Mouse (Mus musculus): ENCODE data around the gene 1500009L16Rik. TPM values are rescaled to one million over a fixed set of nuclear protein-coding genes. Genes with fewer than 3 reads are reported as not detected.

The 1500009L16Rik gene
- polyA plus RNA-seq, 1 experiment, result not detected

DNA sequence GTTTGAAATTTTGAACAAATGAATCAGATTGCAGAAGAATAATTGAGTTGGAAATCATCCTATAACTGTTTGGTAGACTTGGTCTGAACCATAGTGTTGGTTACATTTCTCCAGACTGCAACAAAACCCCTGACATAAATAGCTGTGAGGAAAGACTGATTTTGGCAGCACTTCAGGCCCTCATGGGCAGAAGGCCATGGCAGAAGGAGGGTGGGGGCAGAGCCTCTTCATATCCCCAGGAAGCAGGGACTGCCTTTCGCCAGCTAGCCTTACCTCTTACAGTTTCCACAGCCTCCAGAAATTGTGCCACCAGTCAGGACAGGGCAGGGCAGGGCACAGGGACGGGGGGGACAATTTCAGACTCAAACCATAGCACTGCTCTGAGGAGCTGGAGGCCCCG lies 22.0 kb downstream of the 1500009L16Rik start:
- WGBS, result 79% methylated on average over 3 of the region's 3 CpGs
- TF ChIP-seq POLR2A (IDR thresholded peaks at IDR 0.05; ENCODE audit: insufficient read depth, low read depth, low read length) (no peak), CTCF (IDR thresholded peaks at IDR 0.05; ENCODE audit: insufficient read depth, low read depth, low read length) (no peak)
- Histone ChIP-seq H3K4me3 (ENCODE audit: insufficient read depth, low read depth, low read length) (no peak overlapping the region), H3K4me1 (ENCODE audit: control insufficient read depth, insufficient read depth, low read length) (no peaks in the 10 kb centered on the region), H3K27ac (ENCODE audit: insufficient read depth, low read depth, low read length) (no peak overlapping the region)

DNA sequence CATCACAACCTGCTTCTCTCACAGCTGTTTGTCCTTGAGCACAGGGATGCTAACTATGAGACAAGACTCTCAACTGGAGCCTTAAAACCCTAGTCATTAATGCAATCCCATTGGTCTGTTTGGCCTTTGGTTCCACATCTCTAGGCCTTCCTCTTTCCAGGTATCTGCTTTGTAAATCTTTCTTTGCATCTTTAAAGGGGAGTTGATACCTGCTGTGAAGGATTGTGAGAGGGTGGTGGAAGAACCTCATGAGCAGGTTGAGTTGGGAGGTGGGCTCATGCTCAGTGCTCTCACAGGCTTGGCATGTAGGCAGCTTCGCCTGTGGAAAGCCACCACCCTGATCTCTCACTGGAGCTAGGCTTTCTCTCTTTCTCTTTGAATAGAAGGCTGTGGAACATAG lies 30.4 kb downstream of the 1500009L16Rik start:
- TF ChIP-seq CTCF (IDR thresholded peaks at IDR 0.05; ENCODE audit: insufficient read depth, low read depth, low read length) (no peak), POLR2A (IDR thresholded peaks at IDR 0.05; ENCODE audit: insufficient read depth, low read depth, low read length) (no peak)
- 96% methylated on average over 1 of the region's 1 CpGs for WGBS
- H3K27ac ChIP-seq (ENCODE audit: insufficient read depth, low read depth, low read length), result no peak overlapping the region

DNA sequence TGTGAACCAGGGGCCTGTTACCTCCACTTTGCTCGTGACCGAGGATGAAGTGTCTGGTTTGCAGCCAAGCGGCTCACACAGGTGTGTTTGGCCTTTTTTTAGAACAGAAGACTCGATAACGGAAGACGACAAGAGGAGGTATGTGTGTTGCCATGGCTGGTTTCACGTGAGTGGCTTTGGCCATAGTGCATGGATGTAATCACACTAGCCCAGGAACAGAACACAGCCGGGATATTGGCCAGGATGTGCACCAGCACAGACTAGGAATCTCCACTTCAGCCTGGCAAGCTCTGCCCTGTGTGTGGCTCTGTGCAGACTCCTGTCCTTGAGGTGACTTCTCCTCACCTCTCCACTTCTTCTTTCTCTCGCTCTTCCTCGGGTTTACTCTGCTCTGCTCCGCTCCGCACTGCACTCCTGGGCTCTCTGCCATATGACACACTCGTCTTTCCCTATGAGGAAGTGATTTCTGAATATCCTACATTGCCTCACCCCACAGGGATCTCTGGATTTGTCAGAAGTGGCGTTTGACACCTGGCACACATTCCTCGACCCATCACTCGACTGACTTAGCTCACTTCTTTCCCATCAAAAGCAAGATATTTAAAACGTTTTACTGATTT lies 34.8 kb downstream of the 1500009L16Rik start:
- no peak overlapping the region for H3K27ac ChIP-seq (ENCODE audit: insufficient read depth, low read depth, low read length)
- TF ChIP-seq POLR2A (IDR thresholded peaks at IDR 0.05; ENCODE audit: insufficient read depth, low read depth, low read length), result no peak
- no peak for TF ChIP-seq CTCF (IDR thresholded peaks at IDR 0.05; ENCODE audit: insufficient read depth, low read depth, low read length)
- H3K4me3 ChIP-seq (ENCODE audit: insufficient read depth, low read depth, low read length), result no peak overlapping the region
- H3K4me1 ChIP-seq (ENCODE audit: control insufficient read depth, insufficient read depth, low read length), result peaks cover 7% of the 10 kb centered on the region; the same call in 1 of the 2 replicates
- 85% methylated on average over 17 of the region's 17 CpGs for WGBS

More for the DNA sequence above, 30.4 kb downstream of the 1500009L16Rik start:
- Histone ChIP-seq H3K4me1 (ENCODE audit: control insufficient read depth, insufficient read depth, low read length) (no peaks in the 10 kb centered on the region), H3K4me3 (ENCODE audit: insufficient read depth, low read depth, low read length) (no peak overlapping the region)

DNA sequence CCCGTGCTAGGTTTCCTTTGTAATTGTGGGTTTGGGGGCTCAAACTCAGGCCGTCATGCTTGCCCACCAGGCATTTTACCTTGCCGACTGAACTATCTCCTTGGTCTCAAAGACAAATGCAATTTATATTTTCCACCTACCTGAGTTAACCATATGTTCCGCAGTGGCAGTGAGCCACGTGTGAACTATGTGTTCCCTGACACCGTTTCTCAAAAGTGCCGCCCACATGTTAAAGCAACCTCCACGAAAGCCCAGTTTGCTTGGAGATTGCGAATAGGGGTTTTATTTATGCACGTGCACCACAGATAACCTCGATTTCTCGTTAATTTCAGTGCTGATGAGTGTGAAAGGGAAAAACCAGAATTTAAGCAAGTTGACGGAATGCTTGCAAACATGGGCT lies 36.1 kb downstream of the 1500009L16Rik start:
- 66% methylated on average over 13 of the region's 13 CpGs for WGBS
- TF ChIP-seq POLR2A (IDR thresholded peaks at IDR 0.05; ENCODE audit: insufficient read depth, low read depth, low read length) (no peak), CTCF (IDR thresholded peaks at IDR 0.05; ENCODE audit: insufficient read depth, low read depth, low read length) (no peak)
- Histone ChIP-seq H3K27ac (ENCODE audit: insufficient read depth, low read depth, low read length) (no peak overlapping the region), H3K4me1 (ENCODE audit: control insufficient read depth, insufficient read depth, low read length) (peaks cover 7% of the 10 kb centered on the region; the same call in 1 of the 2 replicates), H3K4me3 (ENCODE audit: insufficient read depth, low read depth, low read length) (no peak overlapping the region)

DNA sequence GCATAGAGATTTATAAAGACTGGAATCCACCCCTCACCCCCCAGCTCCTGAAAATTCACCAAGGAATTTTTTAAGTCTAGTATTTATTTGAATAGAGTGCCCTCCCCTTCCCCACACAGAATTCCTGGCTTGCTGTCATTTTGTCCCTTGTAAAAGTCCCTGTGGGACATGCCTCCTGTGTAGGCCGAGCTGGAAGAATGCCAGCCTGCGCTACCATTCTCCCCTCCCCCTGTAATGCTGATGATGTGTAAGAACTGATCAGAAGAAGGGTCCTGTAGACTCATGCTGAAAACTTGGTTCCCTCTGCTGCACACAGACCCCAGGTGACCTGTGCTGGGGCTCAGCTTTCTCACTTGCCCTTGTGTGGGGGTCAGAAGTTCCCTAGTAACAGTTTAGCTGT lies 37.9 kb downstream of the 1500009L16Rik start:
- Histone ChIP-seq H3K4me1 (ENCODE audit: control insufficient read depth, insufficient read depth, low read length) (peaks cover 7% of the 10 kb centered on the region; the same call in 1 of the 2 replicates), H3K27ac (ENCODE audit: insufficient read depth, low read depth, low read length) (no peak overlapping the region), H3K4me3 (ENCODE audit: insufficient read depth, low read depth, low read length) (no peak overlapping the region)
- TF ChIP-seq POLR2A (IDR thresholded peaks at IDR 0.05; ENCODE audit: insufficient read depth, low read depth, low read length), result no peak
- TF ChIP-seq CTCF (IDR thresholded peaks at IDR 0.05; ENCODE audit: insufficient read depth, low read depth, low read length), result no peak
- 41% methylated on average over 2 of the region's 2 CpGs for WGBS

DNA sequence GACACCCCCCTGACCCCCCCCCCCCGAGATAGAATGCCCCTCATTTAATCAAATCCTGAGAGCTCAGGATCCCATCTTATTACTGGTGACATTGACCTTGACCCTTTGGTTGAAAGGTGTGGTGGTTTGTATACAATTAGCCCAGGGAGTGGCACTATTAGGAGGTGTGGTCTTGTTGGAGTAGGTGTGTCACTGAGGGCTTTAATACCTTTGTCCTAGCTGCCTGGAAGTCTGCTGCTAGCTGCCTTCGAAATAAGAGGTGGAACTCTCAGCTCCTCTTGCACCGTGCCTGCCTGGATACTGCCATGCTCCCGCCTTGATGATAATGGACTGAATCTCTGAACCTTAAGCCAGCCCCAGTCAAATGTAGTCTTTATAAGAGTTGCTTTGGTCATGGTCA lies 41.2 kb downstream of the 1500009L16Rik start:
- Histone ChIP-seq H3K27ac (ENCODE audit: insufficient read depth, low read depth, low read length) (no peak overlapping the region), H3K4me3 (ENCODE audit: insufficient read depth, low read depth, low read length) (no peak overlapping the region), H3K4me1 (ENCODE audit: control insufficient read depth, insufficient read depth, low read length) (peaks cover 7% of the 10 kb centered on the region; the same call in 1 of the 2 replicates)
- TF ChIP-seq CTCF (IDR thresholded peaks at IDR 0.05; ENCODE audit: insufficient read depth, low read depth, low read length), result no peak
- TF ChIP-seq POLR2A (IDR thresholded peaks at IDR 0.05; ENCODE audit: insufficient read depth, low read depth, low read length), result no peak
- 85% methylated on average over 4 of the region's 4 CpGs for WGBS

DNA sequence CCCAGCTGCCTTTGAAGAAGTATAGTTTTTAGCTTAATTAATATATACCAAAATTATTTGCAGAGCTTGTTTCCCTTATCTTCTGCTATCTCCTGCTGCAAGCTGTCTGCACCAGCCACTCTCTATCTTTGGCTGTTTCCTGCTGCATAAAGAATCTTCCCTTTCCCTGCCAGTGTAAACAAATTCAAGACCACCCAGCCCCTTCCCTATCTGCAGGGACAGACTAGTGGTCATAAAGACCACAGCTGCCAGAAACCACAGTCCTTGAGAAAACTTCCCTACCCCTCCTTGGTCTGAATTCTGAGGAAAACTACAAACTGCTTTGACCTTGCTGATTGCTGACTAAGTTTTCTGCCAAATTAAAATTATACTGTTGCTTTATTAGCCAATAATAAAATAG lies 44.2 kb downstream of the 1500009L16Rik start:
- Histone ChIP-seq H3K27ac (ENCODE audit: insufficient read depth, low read depth, low read length) (no peak overlapping the region), H3K4me3 (ENCODE audit: insufficient read depth, low read depth, low read length) (no peak overlapping the region), H3K4me1 (ENCODE audit: control insufficient read depth, insufficient read depth, low read length) (no peaks in the 10 kb centered on the region)
- TF ChIP-seq CTCF (IDR thresholded peaks at IDR 0.05; ENCODE audit: insufficient read depth, low read depth, low read length) (no peak), POLR2A (IDR thresholded peaks at IDR 0.05; ENCODE audit: insufficient read depth, low read depth, low read length) (no peak)

DNA sequence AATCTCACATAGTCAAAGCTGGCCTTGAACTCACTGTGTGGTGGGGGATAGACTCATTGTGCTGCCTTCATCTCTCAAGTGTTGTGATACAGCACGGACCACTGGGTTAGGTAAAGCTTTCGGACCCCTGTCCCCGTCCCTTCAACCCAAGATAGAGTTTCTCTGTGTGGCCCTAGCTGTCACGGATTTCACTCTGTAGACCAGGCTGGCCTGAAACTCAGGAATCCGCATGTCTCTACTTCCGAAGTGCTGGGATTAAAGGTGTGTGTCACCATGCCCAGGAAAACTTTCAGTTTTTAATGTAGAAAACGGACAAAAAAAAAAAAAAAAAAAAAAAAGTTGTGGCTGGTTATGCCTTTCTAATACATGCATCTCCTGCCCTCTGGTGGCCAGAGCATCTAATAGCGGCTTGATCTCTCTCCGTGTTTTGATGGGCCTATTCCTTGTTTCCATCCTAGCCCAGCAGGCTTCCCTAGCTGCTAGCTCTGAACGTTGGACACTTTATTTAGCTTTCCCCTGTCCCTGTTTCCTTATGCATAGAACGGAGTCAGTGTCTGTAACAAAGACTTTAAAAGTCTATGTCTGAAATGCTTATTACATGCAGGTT lies 53.7 kb downstream of the 1500009L16Rik start:
- Histone ChIP-seq H3K27ac (ENCODE audit: insufficient read depth, low read depth, low read length) (no peak overlapping the region), H3K4me1 (ENCODE audit: control insufficient read depth, insufficient read depth, low read length) (no peaks in the 10 kb centered on the region), H3K4me3 (ENCODE audit: insufficient read depth, low read depth, low read length) (no peak overlapping the region)
- TF ChIP-seq CTCF (IDR thresholded peaks at IDR 0.05; ENCODE audit: insufficient read depth, low read depth, low read length), result no peak
- no peak for TF ChIP-seq POLR2A (IDR thresholded peaks at IDR 0.05; ENCODE audit: insufficient read depth, low read depth, low read length)
- 31% methylated on average over 11 of the region's 11 CpGs for WGBS

DNA sequence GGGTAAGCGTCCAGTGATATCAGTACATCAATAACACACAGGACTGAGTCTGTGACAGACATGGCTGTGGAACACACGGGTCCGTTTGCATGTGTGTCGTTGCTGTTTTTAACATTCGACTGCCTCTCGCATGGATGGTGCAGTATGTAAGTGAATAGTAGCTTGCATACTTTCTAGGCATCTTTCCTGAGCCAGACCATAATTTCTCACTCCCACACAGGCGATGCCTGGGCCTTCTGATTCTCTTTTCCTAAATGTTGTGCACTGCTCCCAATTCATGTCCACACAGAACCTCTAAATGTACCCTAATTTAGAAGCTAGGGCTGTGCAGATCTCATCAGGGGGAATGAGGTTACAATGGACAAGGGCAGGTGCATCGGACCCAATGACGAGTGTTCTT lies 54.6 kb downstream of the 1500009L16Rik start:
- whole genome bisulfite sequencing, result 69% methylated on average over 9 of the region's 9 CpGs
- Histone ChIP-seq H3K27ac (ENCODE audit: insufficient read depth, low read depth, low read length) (no peak overlapping the region), H3K4me3 (ENCODE audit: insufficient read depth, low read depth, low read length) (no peak overlapping the region), H3K4me1 (ENCODE audit: control insufficient read depth, insufficient read depth, low read length) (peaks cover under 1% of the 10 kb centered on the region)
- TF ChIP-seq CTCF (IDR thresholded peaks at IDR 0.05; ENCODE audit: insufficient read depth, low read depth, low read length) (no peak), POLR2A (IDR thresholded peaks at IDR 0.05; ENCODE audit: insufficient read depth, low read depth, low read length) (no peak)
